Mouse (Mus musculus): Measurements from ENCODE around the gene Angptl1. TPM values are rescaled to one million over a fixed set of nuclear protein-coding genes. Genes with fewer than 3 reads are reported as not detected.
A peak's percentile ranks its signal among the peaks of the same experiment; 100 is the strongest.

Gene Angptl1
- 0.57 and 0.86 TPM in 2 replicates for polyA plus RNA-seq (2015; fragmentation: Nextera tagmentation; extraction: Ambion mirVana)

DNA sequence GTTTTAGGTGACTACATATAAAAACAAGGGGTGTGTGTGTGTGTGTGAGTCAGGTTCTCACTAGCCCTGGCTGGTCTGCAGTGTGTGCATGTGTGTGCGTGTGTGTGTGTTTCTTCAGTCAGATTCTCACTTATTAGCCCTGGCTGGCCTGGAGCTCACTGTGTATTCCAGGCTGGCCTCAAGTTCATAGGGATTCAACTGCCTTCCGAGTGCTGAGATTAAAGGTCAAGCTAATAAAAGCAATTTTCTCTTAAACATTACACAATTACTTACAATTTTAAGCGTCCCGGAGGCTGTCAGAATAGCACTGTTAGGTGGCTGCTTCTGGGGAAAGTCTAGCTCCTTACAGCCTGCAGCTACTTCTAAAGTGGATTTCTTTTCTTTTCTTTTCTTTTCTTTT, at the start of gene Angptl1:
Gene Angptl1, plus strand, starts transcription at position 386 of the 400 bp plus-strand sequence.
- H3K27ac ChIP-seq, result peak within 1 kb of the TSS; percentile 51
- 52% methylated on average over 4 of the region's 4 CpGs for WGBS
- H3K4me1 ChIP-seq (replicated peaks), result peaks cover 18% of the 10 kb centered on the region
- H3K36me3 ChIP-seq, result no peaks in the 10 kb centered on the region
- H3K4me3 ChIP-seq (replicated peaks), result no peak within 1 kb of the TSS
- H3K4me2 ChIP-seq (replicated peaks), result no peak within 1 kb of the TSS; the same call in 1 of the 2 replicates
- H3K27me3 ChIP-seq, result no peaks in the 10 kb centered on the region
- ATAC-seq, result peak; percentile 58; the same call in 1 of the 2 replicates
- H3K9ac ChIP-seq (replicated peaks), result no peak within 1 kb of the TSS; the same call in 1 of the 2 replicates
- H3K9me3 ChIP-seq, result no peaks in the 10 kb centered on the region

DNA sequence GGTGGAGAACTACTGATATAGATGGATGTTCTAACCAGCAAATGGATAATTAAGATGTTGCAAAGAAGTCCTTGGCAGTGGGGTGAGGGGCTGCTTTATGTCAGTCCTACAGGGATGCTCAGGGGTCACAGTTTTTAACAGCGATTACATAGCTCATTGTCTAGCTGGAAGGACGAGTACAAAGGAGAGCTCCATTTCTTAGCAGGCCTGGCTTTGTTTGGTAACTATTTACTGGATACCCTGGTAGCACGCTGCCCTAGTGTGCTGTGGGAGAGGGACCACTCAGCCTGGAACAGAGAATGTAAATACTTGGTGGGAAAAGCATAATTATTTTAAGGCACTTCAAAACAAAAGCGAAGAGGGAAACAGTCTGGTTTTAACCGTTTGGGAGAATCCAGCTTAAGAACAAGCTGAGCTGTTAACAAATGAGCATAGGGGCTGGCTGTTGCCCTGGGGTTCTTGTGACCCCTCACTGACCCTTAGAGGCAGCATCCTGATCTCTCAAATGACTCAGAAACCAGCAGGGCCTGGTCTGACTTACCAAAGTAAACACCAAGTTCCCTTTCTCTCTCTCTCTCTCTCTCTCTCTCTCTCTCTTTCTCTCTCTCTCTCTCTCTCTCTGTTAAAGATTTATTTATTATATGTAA, 48.4 kb upstream of the Angptl1 start:
- Histone ChIP-seq H3K9ac (replicated peaks) (no peak overlapping the region), H3K36me3 (no peaks in the 10 kb centered on the region), H3K9me3 (no peaks in the 10 kb centered on the region), H3K4me2 (replicated peaks) (no peak overlapping the region), H3K4me3 (replicated peaks) (no peak overlapping the region), H3K4me1 (replicated peaks) (peaks cover 11% of the 10 kb centered on the region; the same call in 1 of the 2 replicates), H3K27me3 (peaks cover 32% of the 10 kb centered on the region), H3K27ac (no peak overlapping the region)
- 5% methylated on average over 5 of the region's 5 CpGs for WGBS
- peak; percentile 74 for ATAC-seq

DNA sequence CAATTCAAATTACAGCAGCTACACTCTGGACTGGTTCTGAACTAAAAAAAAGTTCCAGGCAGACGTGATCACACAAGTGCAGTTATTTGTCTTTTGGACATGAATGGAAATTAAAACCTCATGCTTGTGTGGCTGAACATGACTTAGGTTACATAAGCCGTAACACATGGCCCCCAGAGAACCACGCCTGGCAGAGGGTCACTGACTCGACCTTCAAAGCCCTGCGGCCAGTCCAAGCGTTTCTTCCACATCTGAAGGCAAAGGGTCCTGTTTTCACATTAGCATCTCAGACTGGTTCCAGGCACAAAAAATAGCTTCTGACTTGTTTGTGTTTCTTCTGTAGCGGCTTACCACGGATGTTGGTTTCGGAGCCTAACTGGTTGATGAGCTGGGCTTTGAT, 42.1 kb upstream of the Angptl1 start:
- WGBS, result 79% methylated on average over 9 of the region's 9 CpGs
- H3K9ac ChIP-seq (replicated peaks), result no peak overlapping the region
- peaks cover 7% of the 10 kb centered on the region; the same call in 1 of the 2 replicates for H3K27me3 ChIP-seq
- no peak for ATAC-seq
- H3K4me2 ChIP-seq (replicated peaks), result no peak overlapping the region
- H3K4me3 ChIP-seq (replicated peaks), result no peak overlapping the region
- H3K9me3 ChIP-seq, result no peaks in the 10 kb centered on the region
- no peaks in the 10 kb centered on the region for H3K36me3 ChIP-seq
- H3K4me1 ChIP-seq (replicated peaks), result no peaks in the 10 kb centered on the region
- H3K27ac ChIP-seq, result no peak overlapping the region

DNA sequence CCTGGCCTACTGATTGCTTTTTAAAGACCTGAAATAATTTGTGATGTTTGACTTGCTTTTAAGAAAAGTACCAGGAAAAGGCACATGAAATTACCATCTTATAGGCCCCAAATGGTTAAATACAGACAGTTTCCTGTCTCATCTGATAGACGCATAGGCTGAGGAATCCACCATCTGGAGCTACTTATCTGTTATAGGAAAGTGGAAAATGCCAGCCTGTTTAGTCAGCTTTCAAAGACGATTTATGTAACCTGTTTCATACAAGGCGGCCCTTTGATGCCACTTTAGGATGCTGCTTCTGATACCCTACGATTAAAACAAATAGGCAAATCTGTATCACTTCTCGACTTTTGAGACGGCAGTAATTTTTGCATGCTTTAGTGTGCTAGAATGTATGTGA, 37.1 kb upstream of the Angptl1 start:
- no peak overlapping the region for H3K4me3 ChIP-seq (replicated peaks)
- 91% methylated on average over 6 of the region's 6 CpGs for WGBS

DNA sequence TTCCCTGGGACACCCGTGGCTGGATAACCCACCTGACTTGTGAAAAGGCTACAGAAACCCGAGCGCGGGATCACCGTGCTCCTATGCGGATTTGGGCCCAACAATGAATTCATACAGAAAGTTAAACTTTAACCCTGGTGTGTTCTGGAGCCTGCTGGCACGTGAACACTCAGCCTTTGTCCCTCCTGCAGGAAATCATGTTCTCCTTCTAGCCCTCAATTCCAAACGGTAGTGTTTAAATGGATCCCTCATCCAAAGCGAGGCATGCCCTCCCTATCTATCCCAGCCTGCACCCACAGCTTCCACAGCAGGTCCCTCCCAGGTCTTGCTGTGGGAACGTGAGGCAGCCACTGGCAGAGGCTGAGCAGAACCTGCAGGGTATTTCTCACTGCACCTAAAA, 30.0 kb upstream of the Angptl1 start:
- no peak overlapping the region for H3K4me3 ChIP-seq (replicated peaks)
- no peak overlapping the region for H3K9ac ChIP-seq (replicated peaks)
- no peak overlapping the region for H3K27ac ChIP-seq
- H3K36me3 ChIP-seq, result peaks cover 31% of the 10 kb centered on the region
- no peak overlapping the region for H3K4me2 ChIP-seq (replicated peaks)
- no peaks in the 10 kb centered on the region for H3K27me3 ChIP-seq
- no peaks in the 10 kb centered on the region for H3K4me1 ChIP-seq (replicated peaks)
- no peaks in the 10 kb centered on the region for H3K9me3 ChIP-seq
- no peak for ATAC-seq
- WGBS, result 72% methylated on average over 10 of the region's 10 CpGs

More for the DNA sequence above, 37.1 kb upstream of the Angptl1 start:
- Histone ChIP-seq H3K9me3 (no peaks in the 10 kb centered on the region), H3K4me2 (replicated peaks) (no peak overlapping the region), H3K27me3 (no peaks in the 10 kb centered on the region), H3K9ac (replicated peaks) (no peak overlapping the region), H3K27ac (no peak overlapping the region), H3K4me1 (replicated peaks) (no peaks in the 10 kb centered on the region), H3K36me3 (no peaks in the 10 kb centered on the region)
- no peak for ATAC-seq

DNA sequence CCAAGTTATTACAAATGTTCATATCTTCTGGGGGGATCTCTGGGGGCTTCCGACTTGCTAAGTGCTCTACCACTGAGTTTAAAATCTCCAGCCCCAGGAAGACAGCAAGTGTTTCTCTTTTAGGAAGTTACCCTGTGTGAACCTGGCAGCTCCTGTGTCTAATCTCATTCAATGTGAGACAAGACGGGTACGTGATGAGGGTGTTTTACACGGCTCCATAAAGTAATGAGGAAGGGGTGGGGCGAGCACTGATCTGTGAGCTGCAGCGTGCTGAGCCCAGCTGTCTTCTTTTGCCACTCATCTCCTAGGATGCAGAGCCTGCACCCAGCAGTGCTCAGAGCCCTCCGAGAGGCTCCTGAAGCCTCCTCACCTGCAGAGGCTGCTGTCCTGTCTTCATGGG, 26.4 kb upstream of the Angptl1 start:
- no peak overlapping the region for H3K27ac ChIP-seq
- H3K9me3 ChIP-seq, result no peaks in the 10 kb centered on the region
- WGBS, result 76% methylated on average over 7 of the region's 7 CpGs
- no peak for ATAC-seq
- no peak overlapping the region for H3K4me2 ChIP-seq (replicated peaks)
- H3K4me1 ChIP-seq (replicated peaks), result no peaks in the 10 kb centered on the region
- H3K36me3 ChIP-seq, result peaks cover 49% of the 10 kb centered on the region
- H3K27me3 ChIP-seq, result no peaks in the 10 kb centered on the region
- H3K4me3 ChIP-seq (replicated peaks), result no peak overlapping the region
- no peak overlapping the region for H3K9ac ChIP-seq (replicated peaks)

DNA sequence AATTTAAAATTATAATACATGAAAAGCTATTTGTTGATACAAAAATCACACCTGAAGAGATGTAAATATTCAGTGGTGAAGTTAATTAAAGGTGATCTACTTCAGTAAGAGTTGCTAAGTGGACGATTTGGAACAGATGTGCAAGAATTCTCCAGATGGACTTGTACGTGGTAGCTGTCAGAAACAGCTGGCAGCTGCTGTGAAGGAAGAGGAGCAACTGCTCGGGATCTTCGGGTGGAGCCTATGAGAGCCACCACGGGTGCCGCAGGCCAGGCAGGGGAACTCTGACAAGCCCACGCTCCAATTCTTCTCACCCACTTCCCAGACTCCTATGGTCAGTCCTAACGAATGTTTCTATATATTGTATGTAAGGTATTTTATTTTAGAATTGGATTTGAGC, 25.6 kb upstream of the Angptl1 start:
- H3K36me3 ChIP-seq, result peaks cover 57% of the 10 kb centered on the region
- no peak overlapping the region for H3K9ac ChIP-seq (replicated peaks)
- no peak overlapping the region for H3K27ac ChIP-seq
- H3K4me2 ChIP-seq (replicated peaks), result no peak overlapping the region
- WGBS, result 85% methylated on average over 8 of the region's 8 CpGs
- no peaks in the 10 kb centered on the region for H3K27me3 ChIP-seq
- no peak for ATAC-seq
- no peaks in the 10 kb centered on the region for H3K4me1 ChIP-seq (replicated peaks)
- H3K9me3 ChIP-seq, result no peaks in the 10 kb centered on the region
- no peak overlapping the region for H3K4me3 ChIP-seq (replicated peaks)

DNA sequence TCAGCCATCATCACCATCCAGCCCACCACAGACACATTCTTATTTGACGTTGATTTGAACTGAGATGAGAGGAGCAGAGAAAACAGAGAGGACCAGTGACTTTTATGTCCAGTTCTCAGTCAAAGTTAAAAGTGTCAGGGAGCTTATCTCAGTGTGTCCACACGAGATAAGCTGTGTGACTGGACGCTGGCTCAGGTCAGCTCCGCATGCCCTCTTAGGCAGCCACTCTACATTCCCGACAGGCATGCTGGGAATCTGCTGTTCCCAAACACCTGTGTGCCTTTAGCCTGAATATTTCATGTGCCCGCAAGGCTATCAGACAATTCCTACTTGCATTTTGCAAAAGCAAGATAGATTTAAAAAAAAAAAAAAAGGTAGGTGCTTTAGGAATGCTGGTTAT, 24.9 kb upstream of the Angptl1 start:
- ATAC-seq, result no peak
- H3K27me3 ChIP-seq, result no peaks in the 10 kb centered on the region
- H3K4me3 ChIP-seq (replicated peaks), result no peak overlapping the region
- WGBS, result 75% methylated on average over 6 of the region's 6 CpGs
- no peak overlapping the region for H3K9ac ChIP-seq (replicated peaks)
- H3K4me2 ChIP-seq (replicated peaks), result no peak overlapping the region
- H3K4me1 ChIP-seq (replicated peaks), result no peaks in the 10 kb centered on the region
- H3K9me3 ChIP-seq, result no peaks in the 10 kb centered on the region
- peaks cover 60% of the 10 kb centered on the region for H3K36me3 ChIP-seq
- no peak overlapping the region for H3K27ac ChIP-seq

DNA sequence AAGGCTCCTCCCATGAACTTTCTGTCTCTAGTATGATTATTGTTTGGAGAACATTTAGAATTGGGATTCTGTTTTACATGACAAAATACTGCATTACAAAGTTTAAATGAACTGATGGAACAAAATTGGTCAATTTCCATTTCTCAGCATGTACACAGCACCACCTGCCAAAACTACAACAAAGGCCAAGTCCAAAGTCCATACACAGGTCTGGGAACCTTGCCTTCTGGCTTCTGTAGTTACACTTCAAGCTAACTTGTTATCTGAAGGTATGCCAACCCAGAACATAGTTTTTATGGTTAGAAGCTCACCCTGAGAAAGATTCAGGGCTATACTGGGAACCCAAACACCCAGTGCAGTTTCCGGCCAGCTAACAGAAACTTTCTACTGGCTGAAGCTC, 19.1 kb upstream of the Angptl1 start:
- H3K27me3 ChIP-seq, result no peaks in the 10 kb centered on the region
- no peak overlapping the region for H3K4me2 ChIP-seq (replicated peaks)
- no peak for ATAC-seq
- H3K9me3 ChIP-seq, result no peaks in the 10 kb centered on the region
- no peak overlapping the region for H3K27ac ChIP-seq
- peaks cover 51% of the 10 kb centered on the region for H3K36me3 ChIP-seq
- no peak overlapping the region for H3K4me3 ChIP-seq (replicated peaks)
- no peaks in the 10 kb centered on the region for H3K4me1 ChIP-seq (replicated peaks)
- WGBS, result 97% methylated on average over 1 of the region's 1 CpGs
- H3K9ac ChIP-seq (replicated peaks), result no peak overlapping the region

DNA sequence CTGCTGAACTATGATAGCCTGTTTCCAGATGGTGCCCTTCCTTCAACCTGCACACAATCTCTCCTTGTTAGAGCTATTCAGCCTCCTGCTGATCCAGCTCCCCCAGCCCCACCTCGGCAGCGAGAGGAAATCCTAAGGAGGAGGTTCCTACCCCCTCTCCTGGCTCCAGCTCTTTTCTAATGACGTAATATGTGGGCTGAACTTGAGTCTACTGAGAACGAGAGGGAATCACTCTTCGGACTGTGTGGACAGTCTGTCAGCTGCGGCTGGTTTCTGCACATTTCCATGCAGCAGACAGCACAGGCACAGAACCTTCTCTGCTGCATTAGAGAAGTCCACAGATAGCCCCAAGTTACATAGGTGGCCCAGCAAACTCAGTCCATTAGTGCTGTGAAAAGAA, 333 bp downstream of the Angptl1 start:
- peak; percentile 84 for ATAC-seq
- 15% methylated on average over 6 of the region's 6 CpGs for WGBS
- Histone ChIP-seq H3K36me3 (no peaks in the 10 kb centered on the region), H3K27ac (peak overlapping the region; percentile 27; the same call in 1 of the 2 replicates), H3K9me3 (no peaks in the 10 kb centered on the region), H3K4me2 (replicated peaks) (no peak overlapping the region; the same call in 1 of the 2 replicates), H3K4me1 (replicated peaks) (peaks cover 18% of the 10 kb centered on the region), H3K27me3 (no peaks in the 10 kb centered on the region), H3K4me3 (replicated peaks) (no peak overlapping the region), H3K9ac (replicated peaks) (no peak overlapping the region; the same call in 1 of the 2 replicates)

DNA sequence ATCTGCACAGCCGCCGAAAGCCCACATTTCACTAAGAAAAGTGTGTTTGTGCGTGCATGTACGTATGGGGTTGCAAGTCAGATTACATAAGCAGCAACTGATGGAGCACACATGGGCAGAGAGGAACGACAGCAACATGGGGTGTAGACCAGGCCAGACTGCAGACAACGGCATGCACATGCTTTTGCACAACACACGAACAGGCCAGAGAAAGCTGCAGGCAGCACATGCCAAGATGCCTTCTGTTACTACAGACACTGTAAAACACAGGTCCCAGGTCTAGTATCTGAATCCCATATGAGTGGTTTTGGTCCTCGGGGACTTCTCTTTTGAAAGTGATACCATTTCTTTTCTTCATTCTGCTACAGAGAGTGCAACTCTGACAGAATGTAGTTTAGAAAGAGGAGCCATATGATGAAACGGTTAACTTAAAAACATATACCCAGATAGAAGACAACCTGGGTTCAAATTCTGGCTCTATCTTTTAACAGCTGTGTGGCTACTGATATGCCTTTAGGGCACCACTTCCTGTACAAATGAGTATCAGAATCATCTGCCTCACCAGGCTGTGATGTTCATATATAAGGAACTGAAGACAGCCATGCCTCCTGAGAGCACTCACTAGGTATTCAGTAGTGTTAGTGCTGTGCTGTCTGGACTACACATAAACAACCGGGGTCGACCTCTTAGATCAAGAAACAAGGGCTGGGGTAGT, 3.4 kb downstream of the Angptl1 start:
- H3K4me2 ChIP-seq (replicated peaks), result no peak overlapping the region
- H3K4me3 ChIP-seq (replicated peaks), result no peak overlapping the region
- peaks cover 22% of the 10 kb centered on the region for H3K4me1 ChIP-seq (replicated peaks)
- no peak overlapping the region for H3K9ac ChIP-seq (replicated peaks)
- no peaks in the 10 kb centered on the region for H3K27me3 ChIP-seq
- no peak for ATAC-seq
- H3K36me3 ChIP-seq, result 0 out of 2 replicates have a peak, but pooled peaks cover 5% of the 10 kb centered on the region
- no peak overlapping the region for H3K27ac ChIP-seq
- H3K9me3 ChIP-seq, result no peaks in the 10 kb centered on the region
- 87% methylated on average over 11 of the region's 11 CpGs for WGBS

DNA sequence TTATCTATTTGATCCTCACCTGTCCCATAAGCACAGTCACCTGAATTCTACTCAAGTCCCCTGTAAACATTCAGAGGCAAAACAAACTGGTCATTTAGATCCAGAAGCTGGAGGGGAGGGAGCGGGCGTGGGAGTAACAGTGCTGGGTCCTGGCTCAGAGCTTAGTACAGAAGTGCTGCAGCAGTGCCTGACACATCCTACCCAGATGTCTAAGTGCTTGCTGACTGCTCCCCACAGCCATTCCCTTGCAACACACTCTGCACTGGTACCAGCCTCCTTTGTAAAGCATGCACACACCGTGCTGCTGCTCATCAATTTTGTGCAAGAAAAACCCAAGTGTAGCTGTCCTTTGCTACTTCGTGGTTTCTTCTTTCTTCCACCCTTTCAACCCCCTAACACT, 8.7 kb downstream of the Angptl1 start:
- Histone ChIP-seq H3K4me1 (replicated peaks) (0 out of 2 replicates have a peak, but pooled peaks cover 4% of the 10 kb centered on the region), H3K4me2 (replicated peaks) (no peak overlapping the region), H3K27me3 (no peaks in the 10 kb centered on the region), H3K27ac (no peak overlapping the region), H3K4me3 (replicated peaks) (no peak overlapping the region), H3K9me3 (no peaks in the 10 kb centered on the region), H3K36me3 (0 out of 2 replicates have a peak, but pooled peaks cover 5% of the 10 kb centered on the region), H3K9ac (replicated peaks) (no peak overlapping the region)
- no peak for ATAC-seq
- WGBS, result 84% methylated on average over 4 of the region's 4 CpGs
